In genomic region chr7:45621443-45621842, GRCm38 (mm10) we compare ENCODE assay signal across 11 mouse cellular contexts. TPM values are rescaled to one million over a fixed set of nuclear protein-coding genes. Genes with fewer than 3 reads are reported as not detected.
A peak's percentile ranks its signal among the peaks of the same experiment; 100 is the strongest.
DNase-seq lines count a peak whose midpoint lies in the region; ATAC-seq lines count a peak whose summit lies in the region.
"Had no signal": no experiment of that assay in that cellular context is flagged by ENCODE, and none has a peak within 500 bp of the region (broad histone marks: within the 10 kb centered on the region; RNA-seq: fewer than 3 reads in every experiment).

TSS of gene Izumo1 (plus strand) at chr7:45621811.

- no peak within 1 kb of the TSS for H3K27ac ChIP-seq in midbrain, embryonic 11.5 days (ENCODE audit: low read depth, low read length)
- no peak within 1 kb of the TSS for H3K27ac ChIP-seq in midbrain, embryonic 15.5 days
- H3K27ac ChIP-seq in heart, embryonic 16.5 days (ENCODE audit: low read length), result no peak within 1 kb of the TSS
- H3K27ac ChIP-seq in midbrain, embryonic 10.5 days (replicated peaks), result no peak within 1 kb of the TSS
- H3K27ac ChIP-seq: limb, embryonic 13.5 days had no signal

- peak; percentile 52 for DNase-seq in adrenal gland, postnatal 10 days
- DNase-seq in adrenal gland, adult 2 months, result no peak
- peak; percentile 90 for DNase-seq in midbrain, embryonic 11.5 days (ENCODE audit: low spot score, missing footprints)
- DNase-seq in testis, postnatal 14 days (ENCODE audit: low spot score), result peak; percentile 74
- DNase-seq in midbrain, embryonic 10.5 days (ENCODE audit: low spot score), result no peak
- DNase-seq: thymus, postnatal 36 days had no signal

- no peaks in the 10 kb centered on the region for H3K9me3 ChIP-seq in midbrain, embryonic 11.5 days (ENCODE audit: control insufficient read depth, low read length)
- no peaks in the 10 kb centered on the region for H3K9me3 ChIP-seq in midbrain, embryonic 15.5 days
- no peaks in the 10 kb centered on the region for H3K9me3 ChIP-seq in heart, embryonic 16.5 days (replicated peaks; ENCODE audit: control insufficient read depth, low read length)
- H3K9me3 ChIP-seq in midbrain, embryonic 10.5 days (replicated peaks), result no peaks in the 10 kb centered on the region
- H3K9me3 ChIP-seq: limb, embryonic 13.5 days had no signal

- peaks cover 15% of the 10 kb centered on the region for H3K27me3 ChIP-seq in midbrain, embryonic 11.5 days (ENCODE audit: control insufficient read depth, insufficient read depth, low read length)
- peaks cover 22% of the 10 kb centered on the region for H3K27me3 ChIP-seq in midbrain, embryonic 15.5 days (replicated peaks)
- peaks cover 27% of the 10 kb centered on the region for H3K27me3 ChIP-seq in heart, embryonic 16.5 days (ENCODE audit: control insufficient read depth, insufficient read depth, low read length)
- H3K27me3 ChIP-seq in midbrain, embryonic 10.5 days (ENCODE audit: low read depth, poor library complexity, severe bottlenecking), result peaks cover 54% of the 10 kb centered on the region

- H3K36me3 ChIP-seq in midbrain, embryonic 11.5 days (ENCODE audit: control insufficient read depth, insufficient read depth, low read length), result no peaks in the 10 kb centered on the region
- no peaks in the 10 kb centered on the region for H3K36me3 ChIP-seq in midbrain, embryonic 15.5 days (replicated peaks)
- no peaks in the 10 kb centered on the region for H3K36me3 ChIP-seq in heart, embryonic 16.5 days (ENCODE audit: control insufficient read depth, insufficient read depth)
- H3K36me3 ChIP-seq in midbrain, embryonic 10.5 days, result no peaks in the 10 kb centered on the region
- H3K36me3 ChIP-seq: limb, embryonic 13.5 days had no signal

- no peak within 1 kb of the TSS; the same call in 1 of the 2 replicates for H3K4me2 ChIP-seq in midbrain, embryonic 11.5 days
- H3K4me2 ChIP-seq in midbrain, embryonic 15.5 days, result no peak within 1 kb of the TSS
- peak within 1 kb of the TSS; percentile 8; the same call in 1 of the 2 replicates for H3K4me2 ChIP-seq in heart, embryonic 16.5 days (ENCODE audit: low read depth, low read length)
- H3K4me2 ChIP-seq: limb, embryonic 13.5 days had no signal

- 30% methylated on average over 9 of the region's 9 CpGs for WGBS in midbrain, embryonic 11.5 days
- 27% methylated on average over 9 of the region's 9 CpGs for WGBS in midbrain, embryonic 15.5 days
- 23% methylated on average over 9 of the region's 9 CpGs for WGBS in heart, embryonic 16.5 days
- 30% methylated on average over 9 of the region's 9 CpGs for WGBS in midbrain, embryonic 10.5 days

- H3K9ac ChIP-seq in midbrain, embryonic 11.5 days (ENCODE audit: low read length), result no peak within 1 kb of the TSS
- H3K9ac ChIP-seq in midbrain, embryonic 15.5 days, result no peak within 1 kb of the TSS
- no peak within 1 kb of the TSS for H3K9ac ChIP-seq in heart, embryonic 16.5 days (ENCODE audit: low read length)
- H3K9ac ChIP-seq: limb, embryonic 13.5 days had no signal

- H3K4me3 ChIP-seq in midbrain, embryonic 11.5 days (ENCODE audit: low read depth, low read length), result no peak within 1 kb of the TSS
- H3K4me3 ChIP-seq in midbrain, embryonic 15.5 days, result no peak within 1 kb of the TSS
- H3K4me3 ChIP-seq in heart, embryonic 16.5 days (ENCODE audit: low read length), result no peak within 1 kb of the TSS
- no peak within 1 kb of the TSS for H3K4me3 ChIP-seq in midbrain, embryonic 10.5 days
- H3K4me3 ChIP-seq: limb, embryonic 13.5 days had no signal

- ATAC-seq in midbrain, embryonic 11.5 days (ENCODE audit: low FRiP score), result no peak
- ATAC-seq in midbrain, embryonic 15.5 days (replicated peaks), result no peak
- no peak for ATAC-seq in heart, embryonic 16.5 days (replicated peaks; ENCODE audit: extremely low read depth, insufficient read depth, low FRiP score)
- ATAC-seq in monocyte, adult 5-6 weeks (replicated peaks; ENCODE audit: insufficient number of reproducible peaks, low FRiP score, low TSS enrichment, poor library complexity, severe bottlenecking), result no peak

- no peaks in the 10 kb centered on the region for H3K4me1 ChIP-seq in midbrain, embryonic 11.5 days (ENCODE audit: control insufficient read depth, insufficient read depth, low read length)
- H3K4me1 ChIP-seq in midbrain, embryonic 15.5 days, result peaks cover 4% of the 10 kb centered on the region; the same call in 1 of the 2 replicates
- no peaks in the 10 kb centered on the region for H3K4me1 ChIP-seq in heart, embryonic 16.5 days (ENCODE audit: control insufficient read depth, insufficient read depth, low read length)
- peaks cover 8% of the 10 kb centered on the region for H3K4me1 ChIP-seq in midbrain, embryonic 10.5 days

RNA-seq across cellular contexts. Expression of gene Izumo1, which starts in this region (rescaled TPM):
- under 1 TPM; 0.39 to 0.73 TPM for total RNA-seq in adrenal gland, postnatal 10 days (2021)
- total RNA-seq in adrenal gland, adult 2 months (2021), result under 1 TPM; 0.28 to 0.29 TPM
- polyA plus RNA-seq in adrenal gland, adult 2 months (2012; rRNA removed), result 0.65 and 0.89 TPM in 2 replicates
- 0.10 and 0.29 TPM in 2 replicates for polyA plus RNA-seq in midbrain, embryonic 11.5 days (2014; fragmentation: Nextera tagmentation; extraction: Ambion mirVana)
- not detected in 2 replicates for polyA plus RNA-seq in midbrain, embryonic 15.5 days (2015; fragmentation: Nextera tagmentation; extraction: Ambion mirVana)
- polyA plus RNA-seq in heart, embryonic 16.5 days (2015; fragmentation: Nextera tagmentation; extraction: Ambion mirVana), result 0.21 and 0.26 TPM in 2 replicates
- total RNA-seq in monocyte, adult 5-6 weeks (2017), result not detected in 3 replicates
- polyA plus RNA-seq in midbrain, embryonic 10.5 days (2016; fragmentation: Nextera tagmentation; extraction: Ambion mirVana), result 0.16 TPM in 1 of 2 replicates, not detected in the other
- polyA plus RNA-seq: C2C12 had no signal

Comparison
In these comparisons a context has a peak if more than half of its experiments do, and no peak if none do; other contexts are left out.
1. Peak in DNase-seq in adrenal gland, postnatal 10 days; RNA of the gene not detected or under 1 TPM.
2. Peak in DNase-seq in midbrain, embryonic 11.5 days; RNA of the gene not detected or under 1 TPM.